Mouse (Mus musculus) embryonic facial prominence, embryonic 12.5 days (tissue): ENCODE results near the gene Slfnl1. TPM values are rescaled to one million over a fixed set of nuclear protein-coding genes. Genes with fewer than 3 reads are reported as not detected.
A peak's percentile ranks its signal among the peaks of the same experiment; 100 is the strongest.

Experiments used
- ATAC-seq: fragments of 200-750 bp; cut with Nextera tagmentation; 2 replicates; pipeline ENCODE4 v1.8.0; 2017; ENCODE audit not compliant: insufficient number of reproducible peaks, insufficient read depth, low FRiP score, low TSS enrichment
- H3K27ac ChIP-seq: fragments of 300-500 bp; sonication (generic); 2 replicates; pipeline ENCODE4 v1.5.1; 2016; ENCODE audit warnings: mild to moderate bottlenecking
- H3K27me3 ChIP-seq: fragments of 300-500 bp; sonication (generic); 2 replicates; pipeline ENCODE4 v1.6.1; 2016; ENCODE audit warnings: mild to moderate bottlenecking, moderate library complexity
- H3K36me3 ChIP-seq: fragments of 300-500 bp; sonication (generic); 2 replicates; pipeline ENCODE4 v1.6.1; 2016; ENCODE audit warnings: mild to moderate bottlenecking
- H3K4me1 ChIP-seq: fragments of 300-500 bp; sonication (generic); 2 replicates; pipeline ENCODE4 v1.6.1; 2016
- H3K4me2 ChIP-seq: fragments of 300-500 bp; sonication (generic); replicated peaks from 2 replicates; pipeline ENCODE4 v1.6.1; 2016; ENCODE audit warnings: mild to moderate bottlenecking, moderate library complexity
- H3K4me3 ChIP-seq: fragments of 300-500 bp; sonication (generic); 2 replicates; pipeline ENCODE4 v1.5.1; 2016; ENCODE audit warnings: mild to moderate bottlenecking
- H3K9ac ChIP-seq: fragments of 300-500 bp; sonication (generic); 2 replicates; pipeline ENCODE4 v1.6.1; 2016; ENCODE audit warnings: mild to moderate bottlenecking, moderate library complexity
- H3K9me3 ChIP-seq: fragments of 300-500 bp; sonication (generic); 2 replicates; pipeline ENCODE4 v1.6.1; 2016; ENCODE audit warnings: mild to moderate bottlenecking, moderate library complexity
- WGBS: fragments of 180-500 bp; shearing (Covaris S2); methylation state at CpG from one replicate; pipeline ENCODE4 v1.1.7; 2016; 5-methylcytosine and 5-hydroxymethylcytosine counted together
- polyA plus RNA-seq: library from polyadenylated mRNA; unstranded; fragments of >200 nt; fragmentation: Nextera tagmentation; extraction: Ambion mirVana; gene quantifications from 2 replicates; pipeline ENCODE4 v1.2.1, GENCODE M21; 2016

The Slfnl1 gene
- polyA plus RNA-seq, 1 experiment from 2014 or later, result not detected

DNA sequence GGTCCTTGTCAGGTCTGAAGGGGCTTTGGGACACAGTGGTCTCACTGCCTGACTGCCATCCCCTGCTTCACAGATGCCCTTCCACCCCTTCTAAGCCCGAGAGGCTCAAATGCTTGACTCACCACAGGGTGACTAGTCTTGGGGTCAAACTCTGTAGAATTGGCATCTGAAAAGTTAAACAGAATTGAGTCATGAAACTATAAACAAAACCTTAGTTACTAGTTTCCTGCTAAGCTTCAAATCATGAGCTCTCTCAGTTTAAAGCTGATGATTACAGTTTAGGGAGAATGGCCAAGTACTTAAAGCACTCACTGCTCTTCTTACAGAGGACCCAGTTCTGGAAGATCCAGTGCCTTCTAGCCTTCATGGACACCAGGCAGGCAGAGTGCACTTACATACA, 12.9 kb downstream of the Slfnl1 start:
- H3K36me3 ChIP-seq, result peaks cover 94% of the 10 kb centered on the region
- H3K4me3 ChIP-seq, result no peak overlapping the region
- no peaks in the 10 kb centered on the region for H3K4me1 ChIP-seq
- H3K27me3 ChIP-seq, result no peaks in the 10 kb centered on the region
- 85% methylated on average over 1 of the region's 1 CpGs for WGBS
- H3K9me3 ChIP-seq, result no peaks in the 10 kb centered on the region
- H3K9ac ChIP-seq, result no peak overlapping the region
- no peak overlapping the region for H3K27ac ChIP-seq
- no peak overlapping the region for H3K4me2 ChIP-seq
- no peak for ATAC-seq

- 95% methylated on average over 6 of the region's 6 CpGs for WGBS
- ATAC-seq, result no peak
Observed at GRCm38 (mm10) chr4:120556592-120556991, 24.6 kb downstream of the Slfnl1 start.

DNA sequence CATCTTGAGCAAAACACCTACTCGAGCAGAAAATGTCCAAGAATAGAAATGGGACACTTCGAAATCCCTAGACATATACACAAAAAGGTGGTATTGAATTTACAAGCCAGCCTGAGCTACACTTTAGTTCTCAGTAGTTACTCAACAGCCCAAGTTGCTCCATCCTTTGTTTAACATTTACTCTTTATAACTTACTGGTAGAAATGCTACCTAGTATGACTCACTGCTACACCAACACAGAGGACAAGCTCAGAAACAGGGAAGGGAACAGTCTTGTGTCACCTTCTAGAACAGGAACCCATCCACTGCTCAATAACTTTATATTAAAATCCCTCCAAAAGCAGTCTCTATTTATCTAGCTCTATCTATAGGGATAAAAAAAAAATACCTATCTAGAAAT, 33.7 kb downstream of the Slfnl1 start:
- H3K4me2 ChIP-seq, result no peak overlapping the region
- H3K36me3 ChIP-seq, result peaks cover 36% of the 10 kb centered on the region
- H3K9ac ChIP-seq, result no peak overlapping the region
- no peak for ATAC-seq
- 85% methylated on average over 2 of the region's 2 CpGs for WGBS
- no peaks in the 10 kb centered on the region for H3K27me3 ChIP-seq
- peaks cover 16% of the 10 kb centered on the region for H3K4me1 ChIP-seq
- no peak overlapping the region for H3K27ac ChIP-seq
- no peak overlapping the region for H3K4me3 ChIP-seq
- no peaks in the 10 kb centered on the region for H3K9me3 ChIP-seq

More at GRCm38 (mm10) chr4:120556592-120556991, 24.6 kb downstream of the Slfnl1 start:
- Histone ChIP-seq H3K4me2 (no peak overlapping the region), H3K9me3 (no peaks in the 10 kb centered on the region), H3K9ac (no peak overlapping the region), H3K27ac (no peak overlapping the region), H3K36me3 (peaks cover 78% of the 10 kb centered on the region), H3K4me3 (no peak overlapping the region), H3K27me3 (no peaks in the 10 kb centered on the region), H3K4me1 (no peaks in the 10 kb centered on the region)

DNA sequence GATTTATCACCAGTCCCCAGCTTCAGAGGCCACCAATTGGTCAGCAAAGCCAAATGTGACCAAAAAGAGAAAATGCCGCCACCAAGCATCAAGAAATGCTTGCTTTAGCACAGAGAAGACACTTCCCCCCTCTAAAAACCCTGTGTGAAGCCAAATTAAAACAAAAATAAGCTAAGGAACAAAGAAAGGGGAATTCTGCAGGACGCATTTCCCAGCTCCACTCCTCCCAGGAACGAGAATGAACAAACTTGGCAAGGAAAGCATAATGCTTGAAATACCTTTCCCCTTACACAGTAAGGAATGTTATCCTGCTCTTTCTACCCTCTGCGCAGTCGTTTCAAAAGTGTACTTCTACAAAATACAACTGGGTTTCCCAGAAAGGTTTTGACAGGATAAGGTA, 36.0 kb downstream of the Slfnl1 start:
- Histone ChIP-seq H3K4me3 (no peak overlapping the region), H3K9me3 (no peaks in the 10 kb centered on the region), H3K36me3 (peaks cover 19% of the 10 kb centered on the region), H3K27me3 (no peaks in the 10 kb centered on the region), H3K27ac (peak overlapping the region; percentile 51; the same call in 1 of the 2 replicates), H3K9ac (0 out of 2 replicates have a peak overlapping the region, but pooled peaks have one; percentile 5), H3K4me2 (peak overlapping the region; percentile 70), H3K4me1 (peaks cover 20% of the 10 kb centered on the region)
- no peak for ATAC-seq
- 48% methylated on average over 5 of the region's 5 CpGs for WGBS

DNA sequence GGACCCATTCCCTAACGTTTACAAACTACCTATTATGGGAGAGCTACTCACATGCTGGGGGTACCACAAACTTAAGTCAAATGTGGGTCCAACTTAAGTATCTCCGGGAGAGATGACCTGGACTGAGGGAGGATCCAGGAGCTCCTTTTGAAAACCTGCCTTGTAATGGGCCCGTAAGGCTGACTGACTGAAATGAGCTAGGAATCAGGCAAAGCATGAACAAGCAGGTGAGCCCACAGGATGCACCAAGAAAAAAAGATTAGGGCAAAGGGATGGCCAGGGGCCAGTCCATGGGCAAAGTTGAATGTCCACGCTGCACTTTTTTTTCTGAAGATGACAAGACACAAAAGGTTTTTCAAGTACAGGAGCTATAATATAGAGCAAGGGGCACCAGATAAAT, 37.0 kb downstream of the Slfnl1 start:
- H3K27ac ChIP-seq, result no peak overlapping the region
- H3K9me3 ChIP-seq, result no peaks in the 10 kb centered on the region
- H3K4me3 ChIP-seq, result peak overlapping the region; percentile 63
- peak overlapping the region; percentile 84 for H3K9ac ChIP-seq
- H3K4me2 ChIP-seq, result peak overlapping the region; percentile 70
- no peaks in the 10 kb centered on the region for H3K27me3 ChIP-seq
- WGBS, result 5% methylated on average over 4 of the region's 4 CpGs
- peaks cover 20% of the 10 kb centered on the region for H3K4me1 ChIP-seq
- no peak for ATAC-seq
- H3K36me3 ChIP-seq, result peaks cover 15% of the 10 kb centered on the region

- Histone ChIP-seq H3K27me3 (no peaks in the 10 kb centered on the region), H3K9ac (peak within 1 kb of the TSS; percentile 84), H3K4me2 (peak within 1 kb of the TSS; percentile 70), H3K4me1 (peaks cover 20% of the 10 kb centered on the region), H3K4me3 (peak within 1 kb of the TSS; percentile 63), H3K36me3 (peaks cover 8% of the 10 kb centered on the region), H3K27ac (peak within 1 kb of the TSS; percentile 87), H3K9me3 (no peaks in the 10 kb centered on the region)
- peak; percentile 96 for ATAC-seq
- WGBS, result under 1% methylated on average over 93 of the region's 97 CpGs
Observed at GRCm38 (mm10) chr4:120569486-120570437, 37.7 kb downstream of the Slfnl1 start, which contains the start of gene Ctps. Gene Ctps (minus strand): TSS chr4:120570276.

- Histone ChIP-seq H3K9me3 (no peaks in the 10 kb centered on the region), H3K4me1 (peaks cover 20% of the 10 kb centered on the region), H3K27me3 (no peaks in the 10 kb centered on the region), H3K27ac (peak overlapping the region; percentile 87), H3K9ac (peak overlapping the region; percentile 84), H3K4me2 (peak overlapping the region; percentile 70), H3K4me3 (peak overlapping the region; percentile 63), H3K36me3 (0 out of 2 replicates have a peak, but pooled peaks cover 3% of the 10 kb centered on the region)
- 2% methylated on average over 27 of the region's 27 CpGs for WGBS
- ATAC-seq, result peak; percentile 62
Observed at GRCm38 (mm10) chr4:120570438-120571069, 38.5 kb downstream of the Slfnl1 start.

GRCm38 (mm10) chr4:120571070-120571464, 39.0 kb downstream of the Slfnl1 start:
- H3K9ac ChIP-seq, result no peak overlapping the region
- peak overlapping the region; percentile 87; the same call in 1 of the 2 replicates for H3K27ac ChIP-seq

GRCm38 (mm10) chr4:120571691-120572090, 39.7 kb downstream of the Slfnl1 start:
- no peak overlapping the region for H3K9ac ChIP-seq

More at GRCm38 (mm10) chr4:120571070-120571464, 39.0 kb downstream of the Slfnl1 start:
- Histone ChIP-seq H3K9me3 (no peaks in the 10 kb centered on the region), H3K4me2 (peak overlapping the region; percentile 70), H3K4me3 (no peak overlapping the region), H3K27me3 (no peaks in the 10 kb centered on the region), H3K36me3 (0 out of 2 replicates have a peak, but pooled peaks cover 3% of the 10 kb centered on the region), H3K4me1 (peaks cover 20% of the 10 kb centered on the region)
- 58% methylated on average over 3 of the region's 3 CpGs for WGBS
- ATAC-seq, result no peak

DNA sequence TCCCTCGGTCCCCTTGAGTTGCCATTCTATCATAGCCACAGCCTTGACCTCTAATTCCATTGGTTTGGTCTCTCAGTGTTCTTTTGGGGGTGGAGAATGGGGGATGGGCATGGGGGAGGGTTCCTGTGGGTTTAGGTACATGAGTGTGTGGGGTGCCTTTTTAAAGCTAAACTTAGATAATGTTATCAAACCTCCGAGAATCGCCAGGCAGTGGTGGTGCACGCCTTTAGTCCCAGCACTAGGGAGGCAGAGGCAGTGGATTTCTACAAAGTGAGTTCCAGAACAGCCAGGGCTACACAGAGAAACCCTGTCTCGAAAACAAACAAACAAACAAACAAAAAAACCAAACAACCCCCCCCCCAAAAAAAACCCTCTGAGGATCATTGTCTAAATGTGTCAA, 48.9 kb downstream of the Slfnl1 start:
- Histone ChIP-seq H3K9me3 (no peaks in the 10 kb centered on the region), H3K27ac (no peak overlapping the region), H3K27me3 (no peaks in the 10 kb centered on the region), H3K9ac (no peak overlapping the region), H3K4me1 (no peaks in the 10 kb centered on the region), H3K4me2 (no peak overlapping the region), H3K36me3 (no peaks in the 10 kb centered on the region), H3K4me3 (no peak overlapping the region)
- WGBS, result 81% methylated on average over 5 of the region's 5 CpGs
- no peak for ATAC-seq

More at GRCm38 (mm10) chr4:120571691-120572090, 39.7 kb downstream of the Slfnl1 start:
- no peaks in the 10 kb centered on the region for H3K27me3 ChIP-seq
- H3K9me3 ChIP-seq, result no peaks in the 10 kb centered on the region
- H3K27ac ChIP-seq, result no peak overlapping the region; the same call in 1 of the 2 replicates
- WGBS, result 83% methylated on average over 3 of the region's 3 CpGs
- H3K4me1 ChIP-seq, result peaks cover 20% of the 10 kb centered on the region
- H3K4me3 ChIP-seq, result no peak overlapping the region
- ATAC-seq, result no peak
- no peaks in the 10 kb centered on the region for H3K36me3 ChIP-seq
- H3K4me2 ChIP-seq, result no peak overlapping the region

DNA sequence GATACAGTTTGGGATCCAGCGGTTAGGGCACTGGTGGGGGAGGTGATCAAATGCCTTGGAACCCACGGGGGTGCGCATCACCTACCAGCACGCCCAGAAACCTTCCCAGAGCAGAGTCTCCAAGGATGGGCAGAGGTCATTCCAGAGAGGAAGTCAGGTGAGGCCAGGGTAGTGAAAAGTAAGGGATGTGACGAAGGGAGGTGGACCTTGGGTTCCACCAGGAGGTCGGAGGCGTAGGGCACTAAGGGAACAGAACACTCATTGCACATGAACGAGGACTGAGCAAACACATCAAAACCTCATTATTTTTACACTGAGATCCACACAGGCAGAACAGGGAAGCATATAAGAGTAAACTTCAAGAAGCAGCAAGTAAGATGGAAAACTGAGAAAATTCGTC, 49.7 kb downstream of the Slfnl1 start:
- no peaks in the 10 kb centered on the region for H3K9me3 ChIP-seq
- H3K27ac ChIP-seq, result no peak overlapping the region
- H3K9ac ChIP-seq, result no peak overlapping the region
- H3K4me2 ChIP-seq, result no peak overlapping the region
- H3K4me3 ChIP-seq, result no peak overlapping the region
- no peaks in the 10 kb centered on the region for H3K27me3 ChIP-seq
- no peak for ATAC-seq
- H3K36me3 ChIP-seq, result no peaks in the 10 kb centered on the region
- H3K4me1 ChIP-seq, result no peaks in the 10 kb centered on the region
- WGBS, result 81% methylated on average over 9 of the region's 9 CpGs
